Mouse (Mus musculus) midbrain, embryonic 16.5 days (tissue): Measurements from ENCODE around the gene Tnfsf12. TPM values are rescaled to one million over a fixed set of nuclear protein-coding genes. Genes with fewer than 3 reads are reported as not detected.

Experiments used
- ATAC-seq: fragments of 200-750 bp; cut with Nextera tagmentation; 2 replicates; pipeline ENCODE4 v1.8.0; 2017; ENCODE audit warnings: moderate TSS enrichment
- H3K27ac ChIP-seq: fragments of 300-500 bp; sonication (generic); 2 replicates; pipeline ENCODE4 v1.5.1; 2014; ENCODE audit warnings: mild to moderate bottlenecking, low read length, mixed read lengths
- H3K27me3 ChIP-seq: fragments of 300-500 bp; sonication (generic); 2 replicates; pipeline ENCODE4 v1.6.1; 2014; ENCODE audit warnings: low read depth, low read length, mixed read lengths; ENCODE audit not compliant: control insufficient read depth, insufficient read depth
- H3K36me3 ChIP-seq: fragments of 300-500 bp; sonication (generic); 2 replicates; pipeline ENCODE4 v1.6.1; 2014; ENCODE audit warnings: mild to moderate bottlenecking, low read length, moderate library complexity, mixed read lengths; ENCODE audit not compliant: control insufficient read depth, insufficient read depth
- H3K4me1 ChIP-seq: fragments of 300-500 bp; sonication (generic); 2 replicates; pipeline ENCODE4 v1.6.1; 2014; ENCODE audit warnings: mild to moderate bottlenecking, low read length, mixed read lengths; ENCODE audit not compliant: control insufficient read depth, insufficient read depth
- H3K4me2 ChIP-seq: fragments of 300-500 bp; sonication (generic); 2 replicates; pipeline ENCODE4 v1.6.1; 2014; ENCODE audit warnings: mild to moderate bottlenecking, low read length, mixed read lengths
- H3K4me3 ChIP-seq: fragments of 300-500 bp; sonication (generic); 2 replicates; pipeline ENCODE4 v1.5.1; 2014; ENCODE audit warnings: low read depth, mild to moderate bottlenecking, low read length, moderate library complexity, mixed read lengths
- H3K9ac ChIP-seq: fragments of 300-500 bp; sonication (generic); 2 replicates; pipeline ENCODE4 v1.6.1; 2014; ENCODE audit warnings: low read depth, low read length, mixed read lengths
- H3K9me3 ChIP-seq: fragments of 300-500 bp; sonication (generic); replicated peaks from 2 replicates; pipeline ENCODE4 v1.6.1; 2014; ENCODE audit warnings: mild to moderate bottlenecking, low read length, mixed read lengths; ENCODE audit not compliant: control insufficient read depth, poor library complexity, severe bottlenecking
- WGBS: fragments of 180-500 bp; shearing (Covaris S2); extraction: QIAGEN DNeasy Blood & Tissue Kit; methylation state at CpG from one replicate; pipeline ENCODE4 v1.1.7; 2014; 5-methylcytosine and 5-hydroxymethylcytosine counted together
- microRNA counts: library from miRNA; unstranded; fragments of <30 nt; microRNA quantifications from one replicate; lab custom pipeline; 2016
- microRNA-seq: library from miRNA; unstranded; fragments of <30 nt; microRNA quantifications from one replicate; pipeline ENCODE4, GENCODE M21; 2017
- polyA plus RNA-seq: library from polyadenylated mRNA; unstranded; fragments of >200 nt; fragmentation: Nextera tagmentation; extraction: Ambion mirVana; gene quantifications from 2 replicates; pipeline ENCODE4 v1.2.1, GENCODE M21; 2015

Gene Tnfsf12
- polyA plus RNA-seq, 1 experiment from 2014 or later = 3.0 TPM

DNA sequence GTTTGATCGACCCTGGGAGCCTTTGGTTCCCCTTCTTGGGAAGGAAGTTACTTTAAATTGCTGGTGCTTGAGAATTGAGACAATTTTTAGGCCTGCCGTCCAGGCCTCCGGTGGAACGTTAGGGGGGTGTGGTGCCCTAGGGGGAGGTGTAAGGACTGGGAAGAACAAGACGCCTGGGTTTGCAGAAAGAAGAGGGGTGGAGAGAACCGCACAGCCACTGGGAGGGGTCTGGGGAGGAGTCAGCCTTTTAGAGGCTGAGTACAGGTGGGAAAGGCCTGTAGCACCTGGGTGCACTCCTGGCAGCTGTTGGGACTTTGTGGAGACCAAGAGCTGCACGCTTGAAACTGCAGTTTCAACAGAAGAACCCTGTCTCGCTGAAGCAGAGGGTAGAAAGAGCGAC, 40.9 kb downstream of the Tnfsf12 start:
- Histone ChIP-seq H3K4me1 (peaks cover 4% of the 10 kb centered on the region; the same call in 1 of the 2 replicates), H3K9me3 (no peaks in the 10 kb centered on the region), H3K27me3 (no peaks in the 10 kb centered on the region), H3K4me2 (no peak overlapping the region), H3K36me3 (peaks cover 43% of the 10 kb centered on the region), H3K4me3 (no peak overlapping the region), H3K27ac (no peak overlapping the region), H3K9ac (no peak overlapping the region)
- no peak for ATAC-seq
- WGBS = 50% methylated on average over 9 of the region's 9 CpGs

GRCm38 (mm10) chr11:69653399-69653798, 42.2 kb downstream of the Tnfsf12 start:
- H3K9ac ChIP-seq = no peak overlapping the region
- no peak overlapping the region for H3K4me2 ChIP-seq
- ATAC-seq = no peak
- no peaks in the 10 kb centered on the region for H3K27me3 ChIP-seq
- WGBS = 44% methylated on average over 5 of the region's 5 CpGs
- H3K4me1 ChIP-seq = peaks cover 4% of the 10 kb centered on the region; the same call in 1 of the 2 replicates
- no peaks in the 10 kb centered on the region for H3K9me3 ChIP-seq
- peaks cover 43% of the 10 kb centered on the region for H3K36me3 ChIP-seq
- no peak overlapping the region for H3K27ac ChIP-seq
- H3K4me3 ChIP-seq = no peak overlapping the region

- Histone ChIP-seq H3K9me3 (no peaks in the 10 kb centered on the region), H3K27me3 (no peaks in the 10 kb centered on the region), H3K4me2 (no peak overlapping the region), H3K36me3 (peaks cover 34% of the 10 kb centered on the region), H3K4me1 (no peaks in the 10 kb centered on the region), H3K9ac (no peak overlapping the region), H3K4me3 (no peak overlapping the region), H3K27ac (no peak overlapping the region)
- WGBS = 93% methylated on average over 5 of the region's 5 CpGs
- ATAC-seq = no peak
Observed at GRCm38 (mm10) chr11:69645860-69646259, 49.8 kb downstream of the Tnfsf12 start.

MicroRNAs encoded within 50 kb of the gene (microRNA counts, 519-probe panel; counts per million panel counts)
- 386 counts per million, percentile 18 among the panel's probes with 10 or more counts for microRNA mmu-miR-1934 (lab: Ali Mortazavi, UCI)

Small RNAs within 50 kb of the gene (microRNA-seq; reads per million reads assigned to microRNA genes)
- gene Mir1934 = 2.4 reads per million, percentile 10 among the genes with 10 or more reads in this experiment

Other genes with a start within 250 kb of the Tnfsf12 start
- 4.4 and 5.1 TPM in 2 replicates for gene Dnah2, start 146.7 kb downstream of the Tnfsf12 start, polyA plus RNA-seq
- 165 and 178 TPM in 2 replicates for gene Efnb3, start 135.6 kb downstream of the Tnfsf12 start, polyA plus RNA-seq
- 19.2 and 20.9 TPM in 2 replicates for gene Wrap53, start 115.6 kb downstream of the Tnfsf12 start, polyA plus RNA-seq
- gene Trp53, start 115.5 kb downstream of the Tnfsf12 start, polyA plus RNA-seq = 48.9 and 57.3 TPM in 2 replicates
- 65.8 and 95.2 TPM in 2 replicates for gene Atp1b2, start 89.9 kb downstream of the Tnfsf12 start, polyA plus RNA-seq
- not detected in 2 replicates for gene Shbg, start 77.9 kb downstream of the Tnfsf12 start, polyA plus RNA-seq
- gene Sat2, start 73.8 kb downstream of the Tnfsf12 start, polyA plus RNA-seq = 23.8 and 27.1 TPM in 2 replicates
- gene Fxr2, start 62.9 kb downstream of the Tnfsf12 start, polyA plus RNA-seq = 33.3 and 37.3 TPM in 2 replicates
- not detected in 2 replicates for gene Sox15, start 40.5 kb downstream of the Tnfsf12 start, polyA plus RNA-seq
- gene Mpdu1, start 33.2 kb downstream of the Tnfsf12 start, polyA plus RNA-seq = 101 and 104 TPM in 2 replicates
- gene Cd68, start 29.7 kb downstream of the Tnfsf12 start, polyA plus RNA-seq = 6.4 and 9.7 TPM in 2 replicates
- 477 and 496 TPM in 2 replicates for gene Eif4a1, start 23.4 kb downstream of the Tnfsf12 start, polyA plus RNA-seq
- 94.0 and 98.5 TPM in 2 replicates for gene Senp3, start 13.8 kb downstream of the Tnfsf12 start, polyA plus RNA-seq
- gene Tnfsf13, start 10.1 kb downstream of the Tnfsf12 start, polyA plus RNA-seq = 0.53 and 0.66 TPM in 2 replicates
- 0.60 and 0.87 TPM in 2 replicates for gene Tnfsfm13, start 249 bp upstream of the Tnfsf12 start, polyA plus RNA-seq
- gene Polr2a, start 62.8 kb upstream of the Tnfsf12 start, polyA plus RNA-seq = 13.0 and 15.5 TPM in 2 replicates
- gene Slc35g3, start 66.1 kb upstream of the Tnfsf12 start, polyA plus RNA-seq = 0.21 and 0.22 TPM in 2 replicates
- 4.2 and 5.2 TPM in 2 replicates for gene Zbtb4, start 70.1 kb upstream of the Tnfsf12 start, polyA plus RNA-seq
- 1.4 and 1.6 TPM in 2 replicates for gene Chrnb1, start 100.1 kb upstream of the Tnfsf12 start, polyA plus RNA-seq
- gene Fgf11, start 106.0 kb upstream of the Tnfsf12 start, polyA plus RNA-seq = 4.1 and 4.5 TPM in 2 replicates
- gene Tmem102, start 109.8 kb upstream of the Tnfsf12 start, polyA plus RNA-seq = 0.54 and 0.56 TPM in 2 replicates
- not detected in 2 replicates for gene Gm39566, start 119.4 kb upstream of the Tnfsf12 start, polyA plus RNA-seq
- not detected in 2 replicates for gene Spem2, start 122.6 kb upstream of the Tnfsf12 start, polyA plus RNA-seq
- gene Spem1, start 126.3 kb upstream of the Tnfsf12 start, polyA plus RNA-seq = 0.24 and 0.68 TPM in 2 replicates
- 20.6 and 21.5 TPM in 2 replicates for gene Nlgn2, start 141.9 kb upstream of the Tnfsf12 start, polyA plus RNA-seq
- 271 and 312 TPM in 2 replicates for gene Tmem256, start 142.7 kb upstream of the Tnfsf12 start, polyA plus RNA-seq
- gene Plscr3, start 150.5 kb upstream of the Tnfsf12 start, polyA plus RNA-seq = 46.3 and 48.1 TPM in 2 replicates
- 0.11 and 0.35 TPM in 2 replicates for gene Tnk1, start 162.9 kb upstream of the Tnfsf12 start, polyA plus RNA-seq
- gene Tmem95, start 182.2 kb upstream of the Tnfsf12 start, polyA plus RNA-seq = not detected in 2 replicates
- 1.3 and 1.9 TPM in 2 replicates for gene Kctd11, start 185.6 kb upstream of the Tnfsf12 start, polyA plus RNA-seq
- gene Acap1, start 199.7 kb upstream of the Tnfsf12 start, polyA plus RNA-seq = 0.26 and 0.42 TPM in 2 replicates
- gene 2810408A11Rik, start 205.1 kb upstream of the Tnfsf12 start, polyA plus RNA-seq = 6.6 and 7.4 TPM in 2 replicates
- 18.7 and 24.1 TPM in 2 replicates for gene Neurl4, start 205.2 kb upstream of the Tnfsf12 start, polyA plus RNA-seq
- gene Gps2, start 218.0 kb upstream of the Tnfsf12 start, polyA plus RNA-seq = 70.3 TPM in 2 replicates
- 1,061 and 1,062 TPM in 2 replicates for gene Eif5a, start 226.1 kb upstream of the Tnfsf12 start, polyA plus RNA-seq
- gene Ybx2, start 239.9 kb upstream of the Tnfsf12 start, polyA plus RNA-seq = 5.1 and 7.2 TPM in 2 replicates